Mouse (Mus musculus): Measurements from ENCODE around the gene Xrcc2.

Gene Xrcc2

DNA sequence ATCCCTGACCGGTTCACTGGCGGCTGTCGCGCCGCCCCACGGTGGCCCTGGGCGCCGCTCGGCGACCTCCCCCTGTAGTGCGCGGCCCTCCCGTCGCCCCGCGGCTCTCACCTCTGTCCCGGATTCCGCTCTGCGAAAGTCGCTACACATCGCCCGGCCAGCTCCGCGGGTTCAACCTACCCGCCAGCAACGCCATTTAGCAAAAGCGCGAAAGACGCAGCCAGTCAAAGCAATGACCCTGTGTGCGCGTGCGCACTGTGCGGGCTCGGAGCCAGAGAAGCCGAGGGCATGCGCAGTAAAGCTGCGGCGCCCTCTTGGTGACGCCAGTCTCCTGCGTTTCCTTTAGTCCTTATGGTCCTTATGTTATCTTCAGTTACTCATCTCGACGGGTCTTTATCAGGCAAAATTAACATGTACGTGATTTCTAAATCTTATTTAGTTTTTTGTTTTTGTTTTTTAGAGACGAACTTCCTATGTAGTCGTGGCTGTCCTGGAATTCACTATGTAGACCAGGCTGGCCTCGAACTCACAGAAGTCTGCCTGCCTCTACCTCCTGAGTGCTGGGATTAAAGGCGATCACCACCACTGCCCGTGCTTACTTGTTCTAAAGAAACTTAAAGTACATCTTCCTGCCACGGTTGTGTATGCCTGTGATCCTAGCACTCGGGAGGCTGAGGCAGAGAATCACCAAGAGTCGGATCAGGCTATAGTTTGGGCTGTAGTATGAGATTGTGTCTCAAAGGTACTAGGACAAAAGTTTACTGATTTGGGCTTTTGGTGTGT, at the start of gene Xrcc2:
Xrcc2 (minus strand) TSS at position 259 of the 783 bp plus-strand sequence.
- TF ChIP-seq GATA4 (IDR thresholded peaks at IDR 0.05; ENCODE audit: insufficient replicate concordance, low read length), result no peak; the same call in 1 of the 2 replicates

- no peak for TF ChIP-seq GATA4 (IDR thresholded peaks at IDR 0.05; ENCODE audit: insufficient replicate concordance, low read length)
Measured at GRCm38 (mm10) chr5:25754236-25754766, 48.7 kb upstream of the Xrcc2 start.

GRCm38 (mm10) chr5:25753556-25754235, 48.1 kb upstream of the Xrcc2 start:
- no peak for TF ChIP-seq GATA4 (IDR thresholded peaks at IDR 0.05; ENCODE audit: insufficient replicate concordance, low read length)

DNA sequence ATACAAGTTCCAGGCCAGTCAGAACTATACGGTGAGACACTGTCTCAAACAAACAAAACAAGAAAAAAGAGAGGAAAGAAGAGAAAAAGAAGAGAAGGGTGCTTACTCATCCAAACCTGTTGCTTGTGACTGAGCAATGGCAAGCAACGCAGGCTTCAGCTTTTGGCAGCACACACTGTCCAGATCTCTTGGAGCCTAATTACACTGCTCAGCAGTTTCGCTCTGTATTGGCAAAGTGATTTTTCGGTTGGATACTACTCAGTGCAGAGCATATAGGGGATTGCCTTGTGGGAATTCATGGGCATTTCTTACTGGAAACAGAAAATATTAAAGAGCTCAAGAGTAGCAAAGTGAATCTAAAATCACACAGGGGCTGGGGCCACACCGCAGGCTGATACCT, 47.2 kb upstream of the Xrcc2 start:
- no peak for TF ChIP-seq GATA4 (IDR thresholded peaks at IDR 0.05; ENCODE audit: insufficient replicate concordance, low read length)

- TF ChIP-seq GATA4 (IDR thresholded peaks at IDR 0.05; ENCODE audit: insufficient replicate concordance, low read length), result no peak
Measured at GRCm38 (mm10) chr5:25751552-25751951, 45.9 kb upstream of the Xrcc2 start.

DNA sequence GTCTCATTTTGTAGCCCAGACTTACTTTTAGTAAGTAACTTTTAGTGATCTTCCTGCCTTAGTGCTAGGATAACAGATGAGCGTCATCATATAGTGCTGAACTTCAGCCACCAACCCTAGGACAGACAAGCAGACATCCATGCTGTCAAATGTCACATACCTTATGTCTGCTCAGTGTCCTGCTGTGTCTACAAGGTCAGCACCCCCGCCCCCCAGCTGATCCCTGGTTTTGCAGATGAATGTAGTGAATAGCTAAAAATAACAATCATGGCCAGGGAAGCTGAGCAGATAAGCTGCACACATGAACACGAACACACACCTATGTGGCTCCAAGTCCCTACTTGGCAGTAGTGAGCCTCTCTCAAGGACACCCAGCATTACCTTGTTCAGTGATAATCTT, 43.0 kb upstream of the Xrcc2 start:
- TF ChIP-seq GATA4 (IDR thresholded peaks at IDR 0.05; ENCODE audit: insufficient replicate concordance, low read length), result no peak

DNA sequence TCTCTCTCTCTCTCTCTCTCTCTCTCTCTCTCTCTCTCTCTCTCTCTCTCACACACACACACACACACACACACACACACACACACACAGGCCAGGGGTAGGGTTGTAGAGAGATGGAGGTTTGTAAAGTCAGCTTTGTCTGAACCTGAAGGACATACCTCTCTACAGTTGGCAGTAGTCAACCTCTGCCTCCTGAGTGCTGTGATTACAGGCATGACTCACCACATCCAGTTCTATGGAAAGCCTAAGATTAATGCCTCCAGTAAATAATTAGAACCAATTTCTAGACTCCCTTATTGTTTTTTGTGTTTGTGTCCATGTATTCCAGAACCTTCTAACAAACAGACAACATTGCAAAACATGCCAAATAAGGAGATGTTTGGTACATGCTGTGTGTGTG, 42.3 kb upstream of the Xrcc2 start:
- TF ChIP-seq GATA4 (IDR thresholded peaks at IDR 0.05; ENCODE audit: insufficient replicate concordance, low read length), result no peak

DNA sequence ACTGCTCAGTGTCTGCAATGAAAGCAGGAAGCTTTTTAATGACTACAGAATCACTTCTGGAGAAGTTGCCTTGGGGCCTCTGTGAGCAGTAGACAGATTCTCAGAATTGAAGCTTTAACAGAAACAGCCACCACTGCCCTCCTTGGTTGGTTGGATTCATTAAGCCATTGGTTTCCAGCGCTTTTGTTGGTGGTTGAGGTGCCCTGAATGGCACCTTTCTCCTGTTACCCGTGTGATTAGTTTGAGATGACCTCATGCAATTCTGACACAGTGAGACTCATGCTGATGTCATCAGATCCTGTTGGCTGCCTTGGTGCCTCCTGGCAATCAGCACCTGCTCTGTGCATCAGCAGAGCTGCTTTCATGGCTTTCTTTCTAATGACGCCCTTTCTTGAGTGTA, 32.8 kb upstream of the Xrcc2 start:
- no peak for TF ChIP-seq GATA4 (IDR thresholded peaks at IDR 0.05; ENCODE audit: insufficient replicate concordance, low read length)

GRCm38 (mm10) chr5:25735861-25736260, 30.2 kb upstream of the Xrcc2 start:
- no peak for TF ChIP-seq GATA4 (IDR thresholded peaks at IDR 0.05; ENCODE audit: insufficient replicate concordance, low read length)

GRCm38 (mm10) chr5:25734318-25734717, 28.7 kb upstream of the Xrcc2 start:
- no peak for TF ChIP-seq GATA4 (IDR thresholded peaks at IDR 0.05; ENCODE audit: insufficient replicate concordance, low read length)

- TF ChIP-seq GATA4 (IDR thresholded peaks at IDR 0.05; ENCODE audit: insufficient replicate concordance, low read length), result no peak
Measured at GRCm38 (mm10) chr5:25724134-25724675, 18.6 kb upstream of the Xrcc2 start.

- TF ChIP-seq GATA4 (IDR thresholded peaks at IDR 0.05; ENCODE audit: insufficient replicate concordance, low read length), result no peak
Measured at GRCm38 (mm10) chr5:25723016-25723415, 17.4 kb upstream of the Xrcc2 start.

DNA sequence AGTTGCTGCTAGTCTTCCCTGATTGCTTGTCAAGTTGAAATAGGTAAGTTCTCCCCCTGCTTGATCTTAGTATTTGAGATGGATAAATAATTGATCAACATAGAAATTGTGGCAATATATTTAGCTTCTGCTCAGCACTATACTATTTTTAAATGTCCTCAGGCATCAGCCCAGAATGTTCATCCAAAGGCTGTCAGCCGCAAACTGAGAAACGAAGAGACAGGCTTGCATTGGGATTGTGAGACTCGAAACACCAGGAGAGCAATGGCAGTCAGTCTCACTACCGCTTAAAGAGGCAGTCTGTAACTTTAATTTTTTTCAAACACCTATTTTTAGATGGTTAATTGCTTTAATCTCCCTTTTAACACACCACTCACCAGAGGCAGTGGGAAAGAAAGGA, 13.8 kb upstream of the Xrcc2 start:
- TF ChIP-seq GATA4 (IDR thresholded peaks at IDR 0.05; ENCODE audit: insufficient replicate concordance, low read length), result no peak

DNA sequence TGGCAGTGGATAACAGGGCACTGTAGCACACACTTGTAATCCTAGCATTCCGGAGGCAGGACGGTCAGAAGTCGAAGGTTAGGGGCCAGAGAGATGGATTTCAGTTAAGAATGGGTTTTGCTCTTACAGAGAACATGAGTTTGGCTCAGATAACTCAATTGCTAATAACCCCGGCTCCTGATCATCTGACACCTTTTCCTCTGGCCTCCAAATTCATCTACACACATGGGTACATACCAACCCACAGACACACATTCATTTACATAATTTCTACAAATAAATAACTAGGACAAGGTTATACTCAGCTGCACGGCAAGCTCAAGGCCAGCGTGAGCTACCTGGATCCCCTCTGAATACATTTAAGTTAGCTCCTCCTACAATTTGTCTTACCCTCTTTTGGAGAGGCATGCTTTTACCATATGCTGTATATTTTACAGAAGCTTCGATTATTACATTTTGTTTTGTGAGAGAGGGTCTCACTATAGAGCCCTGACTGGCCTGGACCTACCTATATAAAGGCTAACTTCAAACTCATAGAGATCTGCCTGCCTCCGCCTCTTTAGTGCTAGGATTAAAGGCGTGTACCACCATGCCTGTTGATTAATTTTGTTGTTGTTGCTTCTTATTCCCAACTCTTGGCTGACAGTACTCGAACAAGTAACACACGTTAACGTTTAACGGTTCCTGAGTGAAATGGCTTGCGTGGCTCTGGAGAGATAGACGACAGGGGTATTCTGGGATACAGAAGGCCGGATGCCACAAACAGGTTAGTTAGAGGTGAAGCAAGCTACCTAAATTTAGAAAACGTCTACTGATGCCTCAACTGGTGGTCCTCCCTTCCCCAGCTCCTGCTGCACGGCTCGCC, 691 bp downstream of the Xrcc2 start:
- TF ChIP-seq GATA4 (IDR thresholded peaks at IDR 0.05; ENCODE audit: insufficient replicate concordance, low read length), result no peak

- no peak for TF ChIP-seq GATA4 (IDR thresholded peaks at IDR 0.05; ENCODE audit: insufficient replicate concordance, low read length)
Measured at GRCm38 (mm10) chr5:25697941-25698340, 7.7 kb downstream of the Xrcc2 start.

Data from liver, adult (tissue).